Mouse (Mus musculus): ENCODE measurements around the gene Elane.
A peak's percentile ranks its signal among the peaks of the same experiment; 100 is the strongest.

Elane gene

DNA sequence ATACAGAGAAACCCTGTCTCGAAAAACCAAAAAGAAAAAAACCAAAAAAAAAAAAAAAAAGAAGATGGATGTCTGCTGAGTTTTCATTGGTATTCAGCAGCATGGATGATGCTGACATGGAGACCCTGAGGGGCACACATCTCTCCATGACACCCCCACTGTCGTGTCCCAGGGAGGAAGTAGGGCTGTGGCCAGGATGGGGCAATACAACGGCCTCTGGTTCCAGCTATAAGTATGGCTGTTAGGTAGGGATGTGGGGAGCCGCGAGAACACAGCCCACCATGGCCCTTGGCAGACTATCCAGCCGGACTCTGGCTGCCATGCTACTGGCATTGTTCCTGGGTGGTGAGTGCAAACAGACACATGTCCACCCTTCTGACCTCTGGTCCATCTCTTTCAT is at the start of gene Elane:
Gene Elane, plus strand, starts transcription at position 194 of the 400 bp plus-strand sequence.
- no peak for DNase-seq (ENCODE audit: low spot score in 2 of 2)

DNA sequence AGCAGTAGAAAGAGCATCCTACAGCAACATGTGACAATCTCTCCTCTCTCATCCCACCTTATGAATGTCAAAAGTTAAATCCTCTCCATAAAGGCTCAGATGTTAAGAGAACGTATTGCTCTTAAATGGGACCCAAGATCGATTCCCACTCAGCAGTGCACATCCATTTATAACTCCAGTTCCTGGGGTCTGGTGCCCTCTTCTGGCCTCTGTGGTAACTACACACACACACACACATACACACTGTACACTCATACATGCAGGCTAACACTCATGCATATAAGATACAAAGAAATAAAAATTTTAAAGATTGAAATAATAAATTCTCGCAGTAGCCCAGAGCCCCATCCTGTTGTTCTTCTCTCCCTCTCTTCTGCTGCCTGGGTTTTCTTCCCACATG is 49.1 kb upstream of the Elane start:
- DNase-seq (ENCODE audit: low spot score in 2 of 2) = no peak

DNA sequence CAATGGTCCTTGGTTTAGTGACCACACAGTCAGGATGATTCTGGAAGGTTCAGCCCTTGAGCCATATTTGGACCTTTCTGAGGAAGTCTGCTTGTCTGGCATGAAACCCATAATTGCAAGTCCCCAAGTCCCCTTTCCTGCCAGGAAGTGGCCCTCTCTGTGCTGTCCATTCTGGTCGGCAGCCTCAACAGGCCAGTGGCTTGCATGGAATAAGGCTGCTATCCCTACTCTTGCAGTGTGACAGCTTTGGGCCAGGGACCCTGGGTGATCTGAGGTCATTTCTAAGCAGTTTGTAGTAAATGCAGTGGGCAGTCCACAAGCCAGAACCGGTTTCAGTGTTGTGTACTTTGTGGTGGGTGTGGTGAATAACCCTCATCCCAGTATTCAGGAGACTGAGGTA is 47.9 kb upstream of the Elane start:
- DNase-seq (ENCODE audit: low spot score in 2 of 2) = no peak

DNA sequence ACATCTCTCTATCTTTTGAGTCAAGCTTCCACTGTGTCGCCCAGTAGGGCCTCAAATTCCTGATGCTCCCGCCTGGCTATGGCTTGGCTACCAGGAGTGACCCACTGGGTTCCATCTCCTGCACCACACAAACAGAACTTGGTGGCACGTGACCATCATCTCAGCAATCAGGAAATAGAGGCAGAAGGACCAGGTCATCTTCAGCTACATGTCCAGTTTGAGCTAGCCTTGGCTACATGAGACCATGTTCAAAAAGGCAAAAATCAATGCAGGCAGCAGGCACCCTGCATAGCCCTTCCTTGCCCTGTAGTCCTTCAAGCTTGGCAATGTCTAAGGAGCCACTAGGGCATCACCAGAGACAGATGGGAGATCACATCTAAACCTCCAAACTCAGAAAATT is 46.0 kb upstream of the Elane start:
- DNase-seq (ENCODE audit: low spot score in 2 of 2) = no peak

DNA sequence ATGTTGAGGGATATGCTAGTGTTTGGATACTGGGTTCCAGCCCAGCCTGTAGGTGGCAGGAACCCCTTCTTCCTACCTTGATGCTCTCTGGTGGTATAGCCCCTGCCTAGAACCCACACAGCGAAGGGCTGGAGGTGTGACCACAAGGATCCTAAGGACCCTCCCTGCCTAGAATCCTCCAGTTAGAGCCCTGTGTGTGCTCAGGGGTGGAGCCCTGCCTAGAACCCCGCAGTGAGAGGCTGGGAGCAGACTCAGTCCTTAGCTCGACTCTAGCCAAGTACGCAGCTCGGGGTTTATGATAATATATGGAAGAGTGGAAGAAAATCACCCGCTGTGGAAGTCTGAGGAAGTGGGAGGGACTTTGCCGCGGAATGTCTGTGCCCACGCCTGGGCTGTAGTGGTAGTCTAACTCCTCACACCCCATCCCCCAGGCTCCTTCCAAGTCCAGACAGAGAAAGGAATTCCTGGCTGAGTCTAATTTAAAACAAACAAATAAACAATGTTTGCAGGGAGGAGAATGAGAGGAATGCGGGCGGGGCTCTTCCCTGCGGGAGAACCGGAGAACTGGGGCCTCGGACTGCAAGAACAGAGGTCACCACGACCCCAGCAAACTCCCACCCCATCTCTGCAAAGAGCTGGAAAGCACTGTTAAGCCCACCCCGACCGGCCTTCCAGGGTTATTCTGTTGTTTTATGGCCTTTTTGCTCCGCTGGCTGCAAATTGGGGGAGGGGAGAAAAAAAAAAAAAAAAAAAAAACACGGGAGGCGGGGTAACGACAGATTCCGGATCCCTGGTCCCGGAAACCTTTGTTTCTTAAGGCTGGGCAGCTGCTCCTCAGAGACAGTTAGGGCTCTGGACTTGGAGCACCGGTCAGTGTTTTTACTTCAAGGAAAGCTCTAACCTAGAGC is 45.1 kb upstream of the Elane start:
- peak; percentile 60 to 83 for DNase-seq (ENCODE audit: low spot score in 2 of 2)

DNA sequence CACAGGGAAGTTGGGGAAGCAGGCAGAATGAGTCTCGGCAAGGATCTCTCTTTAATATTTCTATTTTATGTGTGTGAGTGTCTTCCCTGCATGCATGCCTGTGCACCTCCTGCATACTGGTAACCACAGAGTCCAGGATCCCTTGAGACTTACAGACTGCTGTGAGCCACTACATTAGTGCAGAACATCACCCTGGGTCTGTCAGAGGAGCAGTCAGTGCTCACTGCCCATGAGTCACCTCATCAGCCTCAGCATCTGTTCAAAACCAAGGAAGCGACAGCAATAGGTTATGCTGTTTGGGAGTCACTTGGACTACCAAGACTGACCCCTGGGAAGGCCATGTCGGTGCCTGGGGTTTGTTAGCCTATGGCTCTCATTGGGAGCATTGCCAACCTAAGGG is 43.7 kb upstream of the Elane start:
- DNase-seq (ENCODE audit: low spot score in 2 of 2) = no peak

DNA sequence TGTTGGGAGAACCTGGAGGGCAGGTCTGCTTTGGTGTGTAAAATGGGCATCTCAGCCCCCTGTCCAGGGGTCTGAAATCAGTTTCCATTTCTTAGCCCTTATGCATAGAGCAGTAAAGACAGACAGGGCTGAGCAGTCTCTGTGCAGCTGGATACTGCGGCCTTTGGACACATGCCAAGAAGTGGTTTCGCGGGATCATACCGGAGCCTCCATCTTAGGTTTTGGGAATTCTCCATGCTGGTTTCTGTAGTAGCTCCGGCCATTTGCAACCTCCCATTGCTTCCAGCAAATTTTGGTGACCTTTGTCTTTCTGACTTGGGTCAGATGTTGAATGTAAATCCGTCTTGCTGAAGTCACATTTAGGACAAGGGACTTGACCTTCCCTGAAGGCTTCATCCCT is 42.6 kb upstream of the Elane start:
- no peak for DNase-seq (ENCODE audit: low spot score in 2 of 2)

DNA sequence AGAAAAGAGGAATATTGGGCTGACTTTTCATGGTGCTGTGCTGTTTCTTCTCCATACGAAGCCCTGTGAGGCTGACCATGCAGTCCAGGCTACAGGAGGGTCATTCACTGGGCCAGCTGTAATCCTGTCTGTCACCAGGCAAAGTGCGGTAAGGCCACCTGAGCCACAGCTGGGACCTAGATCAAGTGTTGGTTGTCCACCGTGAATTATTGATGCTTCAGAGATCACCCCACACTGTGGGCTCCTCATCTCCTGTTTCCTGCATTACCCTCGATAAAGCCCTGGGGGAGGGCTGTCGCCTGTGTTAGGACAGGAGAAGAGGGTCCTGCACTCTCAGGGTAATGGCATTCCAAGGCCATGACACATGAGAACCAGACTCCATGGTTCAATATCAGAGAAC is 39.5 kb upstream of the Elane start:
- DNase-seq (ENCODE audit: low spot score in 2 of 2) = no peak

DNA sequence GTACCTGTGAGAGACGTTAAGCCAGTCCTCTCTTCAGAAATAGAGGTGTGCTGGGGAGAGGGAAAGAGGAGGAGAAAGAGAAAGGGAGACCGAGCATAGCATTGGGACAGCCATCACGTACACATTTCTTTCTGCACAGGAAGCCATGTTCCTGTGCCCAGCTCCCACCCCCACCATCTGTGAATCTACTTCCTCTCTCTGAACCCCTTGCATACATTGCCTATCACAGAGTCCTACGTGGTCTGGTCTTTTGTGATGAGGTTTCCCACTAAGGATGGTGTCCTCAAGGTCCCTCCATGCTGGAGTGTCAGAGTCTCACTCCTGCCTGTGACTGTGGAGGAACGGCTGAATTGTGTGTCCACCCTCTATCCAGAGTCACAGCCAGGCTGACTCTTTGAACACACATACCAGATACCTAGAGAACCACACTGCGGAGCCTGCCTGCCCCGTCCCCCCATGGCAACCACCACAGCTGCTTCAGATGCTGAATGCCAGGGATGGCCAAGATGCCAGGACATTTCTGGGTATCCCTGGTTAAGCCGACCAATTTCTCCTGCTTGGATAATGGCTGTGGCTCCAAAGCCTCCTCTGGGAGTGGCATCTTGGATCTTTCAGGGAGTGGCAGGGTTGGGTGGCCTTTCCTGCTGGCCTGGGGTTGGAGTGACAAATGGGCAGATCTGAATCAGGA is 36.0 kb upstream of the Elane start:
- DNase-seq (ENCODE audit: low spot score in 2 of 2) = no peak

DNA sequence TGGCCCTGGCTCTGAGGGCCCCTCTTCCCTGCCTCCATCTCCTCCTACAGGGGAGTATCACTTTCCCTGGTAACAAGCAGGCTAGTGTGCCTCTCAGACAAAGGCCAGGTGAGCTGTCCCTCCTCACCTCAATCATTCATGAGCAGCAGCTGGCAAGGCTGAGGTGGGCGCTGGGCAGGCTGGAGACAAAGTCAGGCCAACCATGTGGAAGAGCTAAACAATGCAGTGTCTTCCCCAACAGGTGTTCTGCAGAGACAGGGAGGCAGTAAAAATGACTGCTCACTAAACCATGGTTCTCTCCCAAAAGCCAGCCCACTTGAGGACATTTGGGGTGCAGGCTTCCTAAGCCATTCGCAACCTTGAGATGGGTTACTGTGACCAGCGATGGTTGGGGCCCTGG is 34.4 kb upstream of the Elane start:
- DNase-seq (ENCODE audit: low spot score in 2 of 2) = no peak

DNA sequence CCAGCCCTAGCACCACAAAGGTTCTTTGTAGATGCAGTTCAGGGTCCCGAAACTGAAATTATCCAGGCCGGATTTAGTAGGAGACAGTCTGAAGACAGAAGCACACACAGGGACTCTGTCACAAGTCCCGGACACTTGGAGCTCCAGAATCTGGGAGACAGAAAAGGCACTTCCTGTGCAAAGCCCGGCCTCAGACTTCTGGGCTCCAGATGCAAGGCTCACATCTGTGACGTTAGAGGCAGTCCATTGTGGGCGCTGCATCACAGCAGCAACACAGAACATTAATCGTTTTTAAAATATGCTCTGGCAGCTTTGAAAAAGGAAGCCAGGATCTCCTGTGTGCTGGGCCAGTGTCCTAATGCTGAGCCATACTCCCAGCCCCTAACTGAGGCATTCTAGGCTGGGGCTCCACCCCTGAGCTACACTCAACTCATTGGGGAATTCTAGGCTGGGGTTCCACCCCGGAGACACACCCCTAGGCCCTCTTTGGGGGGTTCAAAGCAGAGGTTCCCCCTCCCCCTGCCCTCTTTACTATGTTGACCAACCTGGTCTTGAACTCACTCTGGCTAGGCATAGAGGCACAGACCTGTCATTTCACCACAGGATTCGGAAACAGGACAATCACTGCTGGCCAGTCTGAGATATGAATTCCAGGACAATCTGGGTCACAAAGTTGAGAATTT is 33.8 kb upstream of the Elane start:
- DNase-seq (ENCODE audit: low spot score in 2 of 2) = no peak

DNA sequence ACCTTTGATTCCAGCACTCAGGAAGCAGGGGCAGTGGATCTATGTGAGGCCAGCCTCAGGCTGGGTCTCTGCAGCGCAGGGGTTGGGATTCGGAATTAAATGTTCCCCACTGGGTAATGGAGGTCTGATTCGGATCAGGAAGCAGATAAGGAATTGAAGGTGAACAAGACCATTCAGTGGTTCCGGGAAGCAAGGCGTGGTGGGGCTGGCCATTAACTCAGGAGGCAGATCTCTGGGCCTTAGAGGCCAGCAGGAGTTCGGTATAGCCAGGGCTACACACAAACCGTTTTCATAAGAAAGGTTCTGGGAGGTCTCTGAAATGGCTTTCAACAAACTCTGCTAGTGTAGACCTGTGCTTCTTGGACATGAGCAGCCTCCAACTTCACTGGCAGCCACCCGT is 33.2 kb upstream of the Elane start:
- no peak for DNase-seq (ENCODE audit: low spot score in 2 of 2)

DNA sequence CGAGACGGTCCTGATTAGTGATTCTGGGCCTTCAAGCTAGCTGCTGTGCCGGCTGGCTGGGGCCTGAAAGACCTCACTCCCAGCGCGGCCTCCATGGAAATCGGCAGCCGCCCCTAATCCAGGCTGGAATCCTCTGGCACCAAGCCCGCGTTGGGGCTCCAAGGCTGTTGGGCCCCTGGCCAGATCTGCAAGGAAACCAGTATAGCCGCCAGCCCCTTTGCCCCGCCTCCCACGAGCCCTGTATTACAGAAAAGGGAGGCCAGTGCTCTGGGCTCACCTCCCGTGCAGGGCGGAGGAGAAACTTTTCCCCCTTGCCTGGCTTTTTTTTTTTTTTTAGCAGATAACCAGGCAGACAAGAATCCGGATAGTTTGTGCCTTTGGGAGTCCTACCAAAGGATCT is 32.7 kb upstream of the Elane start:
- DNase-seq (ENCODE audit: low spot score in 2 of 2) = peak; percentile 67 to 86

DNA sequence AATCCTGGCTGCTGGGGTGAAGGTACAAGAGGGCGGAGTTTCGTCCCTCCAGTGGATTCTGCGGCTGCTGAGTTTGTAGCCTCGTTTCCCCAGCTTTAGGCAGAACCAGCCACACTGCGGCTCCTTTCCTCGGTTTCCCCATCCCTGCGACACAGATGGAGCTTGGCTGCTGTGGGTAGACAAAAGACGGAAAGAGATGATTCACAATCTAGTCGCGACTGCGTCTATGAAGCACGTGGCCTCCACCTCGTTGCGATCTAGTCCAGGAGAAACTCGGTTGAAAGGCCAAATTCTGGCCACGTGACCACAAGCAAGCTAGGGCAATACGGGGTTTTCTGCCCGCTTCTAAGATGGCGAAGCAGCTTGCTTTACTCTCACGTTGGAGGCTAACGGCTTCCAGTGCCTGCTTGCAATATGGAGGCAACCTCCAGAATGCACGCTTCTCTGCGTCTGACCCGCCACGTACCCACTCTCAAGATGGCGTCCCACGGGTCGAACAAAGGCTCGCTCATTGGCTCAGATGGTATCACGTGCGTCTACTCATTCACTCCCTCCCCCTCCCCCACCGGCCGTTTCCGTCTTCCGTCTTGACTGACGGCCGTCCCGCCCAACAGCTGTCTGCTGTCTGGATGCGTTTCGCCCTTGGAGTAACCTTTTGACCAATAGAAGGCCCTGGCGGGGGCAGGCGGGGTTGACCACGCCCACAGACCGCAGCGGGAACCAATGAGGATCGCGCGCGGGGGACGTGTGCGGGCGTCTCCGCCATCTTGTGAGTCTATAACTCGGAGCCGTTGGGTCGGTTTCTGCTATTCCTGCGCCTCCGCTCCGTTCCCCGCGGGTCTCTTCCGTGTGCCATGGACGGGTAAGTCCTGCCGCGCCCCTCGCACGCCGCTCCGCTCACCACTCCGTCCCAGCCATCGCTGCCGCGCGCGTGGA is 31.9 kb upstream of the Elane start, which contains the start of gene Ptbp1:
Gene Ptbp1, plus strand, starts transcription at position 568 of the 936 bp plus-strand sequence.
- peak; percentile 99 to 100 for DNase-seq (ENCODE audit: low spot score in 2 of 2)

DNA sequence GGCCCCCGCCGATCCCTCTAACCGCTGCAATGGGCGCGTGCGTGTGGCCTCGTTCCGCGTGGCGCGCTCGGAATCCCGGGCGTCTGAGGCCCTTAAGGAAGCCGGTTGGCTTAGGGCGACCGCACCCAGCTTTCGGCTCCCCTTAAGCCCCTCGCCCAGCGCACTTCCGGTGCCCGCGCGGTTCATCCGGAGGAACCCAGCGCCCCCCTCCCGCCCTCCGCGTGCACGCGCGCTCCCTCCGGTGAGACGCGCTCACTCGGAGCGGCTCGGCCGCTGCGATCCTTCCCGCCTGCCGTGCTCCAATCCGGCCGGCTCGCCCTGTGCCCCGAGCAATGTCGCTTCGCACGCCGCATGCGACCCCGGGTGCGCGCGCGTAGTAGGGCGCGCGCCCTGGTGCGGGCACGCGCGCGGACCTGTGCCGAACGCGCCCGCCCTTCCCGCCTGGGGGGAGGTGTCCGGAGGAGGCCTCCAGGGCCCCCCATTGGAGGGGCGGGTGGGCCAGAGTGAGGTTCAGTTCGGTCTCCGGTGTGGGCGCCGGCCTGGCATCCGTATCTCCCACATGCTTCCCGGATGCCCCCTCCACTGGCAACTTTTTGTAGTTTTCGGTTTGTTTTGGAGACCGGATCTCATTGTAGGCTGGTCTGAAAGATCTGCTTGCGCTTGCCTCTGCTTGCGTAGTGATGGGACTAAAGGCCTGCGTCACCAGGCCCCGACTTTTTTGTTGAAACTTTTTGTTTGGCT is 31.1 kb upstream of the Elane start:
- DNase-seq (ENCODE audit: low spot score in 2 of 2) = peak in 1 of 2 experiments; percentile 56

DNA sequence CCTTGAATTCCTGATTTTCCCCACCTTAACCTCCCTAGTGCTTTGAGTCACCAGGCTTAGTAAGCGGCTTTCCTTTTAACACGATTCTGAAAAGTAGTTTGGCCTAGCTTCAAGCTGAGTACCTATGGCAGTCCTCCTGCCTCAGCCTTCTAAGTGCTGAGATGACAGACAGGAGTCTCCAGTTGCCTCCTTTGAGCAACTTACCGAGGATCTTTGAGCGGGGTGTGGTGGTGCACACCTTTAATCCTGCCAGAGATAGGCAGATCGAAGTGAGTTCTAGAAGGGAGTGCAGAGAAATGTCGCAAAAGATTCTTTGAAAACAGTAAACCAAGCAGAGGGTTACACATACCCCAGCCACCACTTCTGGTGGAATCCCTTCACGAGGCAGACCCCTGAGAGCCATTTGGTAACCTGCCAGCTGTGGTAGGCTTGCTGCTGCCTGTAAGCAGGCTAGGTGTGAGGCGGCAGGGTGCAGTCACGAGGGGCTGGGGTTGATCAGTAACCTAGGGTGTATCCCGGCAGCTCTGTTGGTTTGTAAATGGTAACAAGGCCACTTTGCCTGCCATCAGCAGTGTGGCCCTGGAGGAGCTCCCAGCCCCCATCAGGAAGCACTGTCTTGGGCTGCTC is 30.4 kb upstream of the Elane start:
- no peak for DNase-seq (ENCODE audit: low spot score in 2 of 2)

DNA sequence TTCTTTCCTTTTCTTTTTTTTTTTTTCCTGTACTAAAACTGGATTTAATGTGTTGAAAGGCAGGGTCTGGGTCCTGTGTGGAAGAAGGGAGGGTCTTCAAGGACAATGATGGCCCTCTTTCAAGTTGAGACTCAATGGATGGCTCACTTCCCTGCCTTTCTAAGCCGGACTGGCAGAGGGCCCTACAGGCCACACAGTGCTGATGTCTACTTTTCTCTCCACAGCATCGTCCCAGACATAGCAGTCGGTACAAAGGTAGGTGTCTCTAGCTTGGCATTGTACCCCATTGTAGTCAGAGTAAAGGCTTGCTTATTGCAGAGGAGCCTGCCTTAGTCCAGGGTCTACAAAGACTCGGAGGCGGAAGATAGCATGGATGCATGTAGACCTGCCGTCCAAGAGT is 29.8 kb upstream of the Elane start:
- no peak for DNase-seq (ENCODE audit: low spot score in 2 of 2)

DNA sequence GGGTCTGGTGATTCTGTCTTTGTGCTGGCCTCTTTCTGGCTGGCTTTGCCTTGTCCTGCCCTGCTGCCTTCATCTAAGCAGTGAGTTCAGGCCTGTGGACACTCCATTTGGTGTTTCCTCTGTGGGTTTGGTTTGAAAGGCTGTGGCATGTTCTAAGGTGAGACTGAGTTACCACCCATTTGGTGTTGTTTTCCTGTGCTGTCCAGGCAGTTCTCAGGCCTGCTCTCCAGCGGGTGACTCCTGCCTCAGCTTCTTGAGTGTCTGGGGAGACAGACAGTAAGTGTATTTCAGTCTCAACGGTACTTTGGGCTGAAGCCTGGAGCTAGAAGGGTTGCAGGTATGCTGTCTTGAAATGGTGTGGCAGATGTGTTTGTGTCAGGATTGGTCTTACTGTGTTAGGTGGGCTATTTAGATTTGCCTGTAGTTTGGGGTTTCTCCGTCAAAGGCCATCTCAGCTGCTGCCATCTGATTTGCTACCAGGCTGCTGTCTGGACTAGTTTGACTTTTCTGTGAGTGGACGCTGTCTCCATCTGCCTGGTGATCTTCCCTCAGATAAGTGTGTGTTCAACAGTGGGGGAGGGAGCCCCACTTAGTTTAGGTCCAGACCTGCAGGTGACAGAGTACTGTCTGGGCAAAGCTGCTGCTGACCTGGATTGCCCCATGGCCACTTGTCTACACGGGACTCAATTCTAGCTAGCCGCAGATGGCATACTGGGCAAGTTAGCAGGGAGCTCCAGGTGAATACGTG is 29.2 kb upstream of the Elane start:
- no peak for DNase-seq (ENCODE audit: low spot score in 2 of 2)

DNA sequence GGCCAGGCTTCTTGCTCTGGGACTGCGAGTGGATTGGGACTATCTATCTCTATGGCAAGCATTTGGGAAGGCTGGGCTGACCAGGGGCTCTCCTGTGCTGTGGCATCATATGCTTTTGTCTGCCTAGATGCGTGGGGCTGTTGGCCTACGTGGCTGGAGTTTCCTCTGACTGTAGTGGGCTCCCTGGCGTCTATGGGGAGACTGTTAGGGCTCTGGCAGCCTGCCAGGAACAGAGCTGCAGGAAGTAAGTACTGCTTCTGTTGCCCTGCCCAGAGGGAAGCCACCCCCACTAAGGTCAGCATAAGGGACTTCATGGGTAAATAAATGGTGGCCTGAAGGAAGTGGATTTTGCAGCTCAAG is 28.6 kb upstream of the Elane start:
- peak in 1 of 2 experiments; percentile 54 for DNase-seq (ENCODE audit: low spot score in 2 of 2)

DNA sequence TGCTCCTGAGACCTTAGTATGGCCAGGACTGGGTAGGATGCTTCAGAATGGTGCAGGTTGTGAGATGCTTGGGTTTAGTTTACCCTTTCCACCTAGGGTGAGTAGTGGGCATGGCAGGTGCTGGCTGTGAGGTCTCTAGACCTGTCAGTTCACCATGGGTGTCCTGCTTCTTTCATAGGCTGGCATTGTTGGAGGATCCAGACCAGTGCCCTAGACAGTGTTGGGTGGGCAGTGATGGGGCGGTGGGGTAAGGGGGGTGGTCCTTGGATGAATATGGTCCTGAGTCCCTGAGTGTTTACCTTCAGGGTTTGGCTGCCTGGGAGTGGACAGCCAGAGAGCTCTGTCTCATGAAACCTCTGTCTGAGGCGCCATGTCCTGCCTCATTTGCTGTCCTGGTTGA is 28.2 kb upstream of the Elane start:
- DNase-seq (ENCODE audit: low spot score in 2 of 2) = no peak
